Mouse (Mus musculus) cerebellum, adult 2 months (tissue): Measurements from ENCODE around the gene Syne1.

Source experiments
- CTCF ChIP-seq: fragments of 200-500 bp; IDR thresholded peaks from 2 replicates; pipeline ENCODE4 v1.5.1; 2011; ENCODE audit warnings: low read depth, mild to moderate bottlenecking, control low read depth, low read length, moderate library complexity, borderline replicate concordance; ENCODE audit not compliant: insufficient read depth
- POLR2A ChIP-seq: fragments of 200-500 bp; IDR thresholded peaks from 2 replicates; pipeline ENCODE4 v1.6.1; 2011; ENCODE audit warnings: low read length, control low read depth, borderline replicate concordance; ENCODE audit not compliant: insufficient read depth

GRCm38 (mm10) chr10:5012004-5012403, 539.3 kb downstream of the Syne1 start:
- no peak for TF ChIP-seq CTCF
- no peak for TF ChIP-seq POLR2A
